Mouse (Mus musculus): ENCODE results near the gene Olfr1353.
"Not testable (repeated sequence)": the region's sequence is repeated elsewhere in the genome, so short reads cannot be mapped to it uniquely, and the experiment has no call there.

Gene Olfr1353

DNA sequence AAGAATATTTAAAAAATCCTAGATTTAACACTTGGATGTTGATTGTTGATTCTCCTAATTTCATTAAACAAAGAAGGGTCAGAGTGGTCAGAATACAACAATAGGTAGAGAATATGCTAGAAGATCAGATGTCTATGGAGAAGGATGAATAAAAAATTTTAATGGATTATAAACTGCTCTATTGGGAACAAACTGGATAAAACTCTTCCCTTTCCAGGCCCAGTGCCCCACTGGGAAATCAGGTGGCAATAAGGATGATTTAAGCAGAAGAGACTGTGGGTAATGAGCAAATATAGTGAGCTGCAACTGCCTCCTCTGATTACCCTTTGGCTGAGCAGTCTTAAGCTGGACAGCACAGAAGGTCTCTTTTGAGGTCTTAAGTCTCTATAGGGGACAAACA is at the start of gene Olfr1353:
Gene Olfr1353, plus strand, starts transcription at position 301 of the 400 bp plus-strand sequence.
- not testable (repeated sequence) for DNase-seq

DNA sequence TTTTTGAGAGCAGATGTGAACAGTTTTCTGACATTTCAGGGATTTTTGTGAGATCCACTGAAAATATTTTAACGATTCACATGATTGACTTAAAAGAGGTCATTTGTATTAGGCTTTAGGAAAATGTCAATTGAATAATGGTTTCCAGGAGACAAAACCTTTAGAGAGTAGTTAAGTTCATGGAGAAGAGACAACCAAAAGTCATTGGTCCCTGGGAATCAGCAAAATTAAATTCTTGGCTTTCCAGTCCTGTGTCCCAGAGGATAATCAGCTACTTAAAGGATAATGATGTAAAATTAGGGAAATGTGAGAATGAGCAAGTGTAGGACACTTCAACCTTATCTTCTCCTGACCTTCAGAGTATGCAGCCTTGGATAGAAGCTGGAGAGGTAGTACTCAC is 12.8 kb upstream of the Olfr1353 start, which contains the start of gene Olfr8:
Gene Olfr8, plus strand, starts transcription at position 301 of the 400 bp plus-strand sequence.
- not testable (repeated sequence) for DNase-seq

DNA sequence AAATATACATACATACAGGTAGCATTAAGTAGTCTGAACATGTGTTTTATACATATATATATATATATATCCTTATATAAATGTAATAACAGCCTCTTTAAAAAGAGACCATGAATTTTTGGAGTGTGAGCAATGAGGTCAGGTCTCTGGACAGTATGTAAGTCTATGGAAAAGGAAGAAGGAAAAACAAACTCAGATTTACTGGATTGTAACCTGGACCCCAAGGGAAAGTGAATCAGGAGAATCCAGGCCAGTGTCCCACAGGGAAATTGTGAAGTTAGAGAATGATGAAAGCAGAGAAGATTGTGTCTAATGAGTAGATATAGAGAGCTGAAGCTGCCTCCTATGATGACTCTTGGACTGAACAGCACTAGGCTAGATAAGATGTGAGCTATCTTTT is 17.6 kb downstream of the Olfr1353 start, which contains the start of gene Olfr1352:
Gene Olfr1352, plus strand, starts transcription at position 301 of the 400 bp plus-strand sequence.
- no peak for DNase-seq

DNA sequence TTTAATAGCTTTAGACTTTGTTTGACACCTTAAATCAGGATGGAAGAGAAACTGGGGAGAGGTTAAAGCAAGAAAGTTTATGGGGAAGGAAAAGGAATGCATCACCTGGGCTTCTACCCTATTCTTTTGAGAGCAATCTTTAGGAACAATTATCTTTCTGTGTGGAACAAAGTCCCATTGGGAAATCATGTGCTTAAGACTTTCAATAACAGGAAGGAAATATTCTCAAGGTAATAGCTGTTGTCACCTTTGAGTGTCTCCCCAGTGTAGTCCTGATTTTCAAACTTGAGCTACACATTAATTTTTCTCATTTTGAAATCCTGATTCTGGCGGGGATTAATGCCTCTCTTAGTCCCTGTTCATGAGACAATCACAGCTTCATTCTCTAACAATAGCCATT is 49.1 kb downstream of the Olfr1353 start, which contains the start of gene Olfr1351:
Gene Olfr1351, plus strand, starts transcription at position 301 of the 400 bp plus-strand sequence.
- no peak for DNase-seq
